Mouse (Mus musculus) erythroblast, embryonic 14.5 days (primary cell): ENCODE measurements around the gene Ctc1.

ENCODE experiments used
- GATA1 ChIP-seq: IDR thresholded peaks from 2 replicates; pipeline ENCODE4 v1.6.1; 2012; ENCODE audit warnings: low read length, inconsistent platforms, mixed read lengths
- TAL1 ChIP-seq: IDR thresholded peaks from 3 replicates; pipeline ENCODE4 v1.6.1; 2012; ENCODE audit warnings: low read length, inconsistent platforms, mixed read lengths

GRCm38 (mm10) chr11:69058265-69058664 is 42.6 kb downstream of the Ctc1 start:
- TF ChIP-seq GATA1 = no peak
- TF ChIP-seq TAL1 = no peak
